Mouse (Mus musculus) lung, postnatal 0 days (tissue): Measurements from ENCODE around the gene Gm6614. TPM values are rescaled to one million over a fixed set of nuclear protein-coding genes. Genes with fewer than 3 reads are reported as not detected.

Source experiments
- ATAC-seq: fragments of 200-750 bp; cut with Nextera tagmentation; 2 replicates; pipeline ENCODE4 v1.8.0; 2017; ENCODE audit warnings: moderate library complexity
- DNase-seq: peaks from one replicate; pipeline ENCODE4 v3.0.0-alpha.2; 2016; ENCODE audit warnings: low spot score
- H3K27ac ChIP-seq: fragments of 300-500 bp; sonication (generic); 2 replicates; pipeline ENCODE4 v1.5.1; 2014; ENCODE audit warnings: antibody characterized with exemption, mild to moderate bottlenecking, low read length, mixed read lengths
- H3K27me3 ChIP-seq: fragments of 300-500 bp; sonication (generic); replicated peaks from 2 replicates; pipeline ENCODE4 v1.6.1; 2014; ENCODE audit warnings: low read length, mixed read lengths; ENCODE audit not compliant: insufficient read depth
- H3K36me3 ChIP-seq: fragments of 300-500 bp; sonication (generic); 2 replicates; pipeline ENCODE4 v1.6.1; 2014; ENCODE audit warnings: low read length, mixed read lengths; ENCODE audit not compliant: insufficient read depth
- H3K4me1 ChIP-seq: fragments of 300-500 bp; sonication (generic); 2 replicates; pipeline ENCODE4 v1.6.1; 2014; ENCODE audit warnings: antibody characterized with exemption, low read depth, low read length, mixed read lengths; ENCODE audit not compliant: insufficient read depth
- H3K4me2 ChIP-seq: fragments of 300-500 bp; sonication (generic); replicated peaks from 2 replicates; pipeline ENCODE4 v1.6.1; 2014; ENCODE audit warnings: low read depth, mild to moderate bottlenecking, low read length, moderate library complexity, mixed read lengths
- H3K4me3 ChIP-seq: fragments of 300-500 bp; sonication (generic); 2 replicates; pipeline ENCODE4 v1.5.1; 2014; ENCODE audit warnings: low read depth, low read length
- H3K9ac ChIP-seq: fragments of 300-500 bp; sonication (generic); replicated peaks from 2 replicates; pipeline ENCODE4 v1.6.1; 2014; ENCODE audit warnings: low read depth, mild to moderate bottlenecking
- H3K9me3 ChIP-seq: fragments of 300-500 bp; sonication (generic); 2 replicates; pipeline ENCODE4 v1.6.1; 2016; ENCODE audit warnings: low read length, mixed read lengths
- CTCF ChIP-seq: IDR thresholded peaks from 2 replicates; pipeline ENCODE4 v1.5.1; 2016; ENCODE audit warnings: antibody characterized with exemption, mild to moderate bottlenecking
- EP300 ChIP-seq: IDR thresholded peaks from 2 replicates; pipeline ENCODE4 v1.6.1; 2016; ENCODE audit warnings: antibody characterized with exemption, mild to moderate bottlenecking, control low read depth
- WGBS: fragments of 180-500 bp; shearing (Covaris S2); extraction: QIAGEN DNeasy Blood & Tissue Kit; methylation state at CpG from one replicate; pipeline ENCODE4 v1.1.7; 2014; 5-methylcytosine and 5-hydroxymethylcytosine counted together
- polyA plus RNA-seq: library from polyadenylated mRNA; unstranded; fragments of >200 nt; fragmentation: Nextera tagmentation; extraction: Ambion mirVana; gene quantifications from 2 replicates; pipeline ENCODE4 v1.2.1, GENCODE M21; 2015

Gm6614 gene
- polyA plus RNA-seq, 1 experiment from 2014 or later = not detected

GRCm38 (mm10) chr6:142035771-142036170 lies 24.6 kb upstream of the Gm6614 start:
- 43% methylated on average over 2 of the region's 2 CpGs for WGBS
- Histone ChIP-seq H3K4me3 (no peak overlapping the region), H3K4me2 (no peak overlapping the region), H3K27me3 (no peaks in the 10 kb centered on the region), H3K9ac (no peak overlapping the region), H3K4me1 (no peaks in the 10 kb centered on the region), H3K9me3 (no peaks in the 10 kb centered on the region), H3K27ac (no peak overlapping the region), H3K36me3 (no peaks in the 10 kb centered on the region)
- ATAC-seq (peak; percentile 90), DNase-seq (peak; percentile 74)
- TF ChIP-seq CTCF (no peak), EP300 (no peak)

- Histone ChIP-seq H3K36me3 (no peaks in the 10 kb centered on the region), H3K27ac (no peak overlapping the region), H3K9me3 (no peaks in the 10 kb centered on the region), H3K4me1 (no peaks in the 10 kb centered on the region), H3K4me3 (no peak overlapping the region), H3K27me3 (no peaks in the 10 kb centered on the region), H3K9ac (no peak overlapping the region), H3K4me2 (no peak overlapping the region)
- DNase-seq = no peak
- WGBS = 54% methylated on average over 3 of the region's 3 CpGs
- ATAC-seq = no peak
- TF ChIP-seq EP300 = no peak
- TF ChIP-seq CTCF = no peak
Observed at GRCm38 (mm10) chr6:142021671-142022070, 10.5 kb upstream of the Gm6614 start.

- Histone ChIP-seq H3K27ac (no peak overlapping the region), H3K36me3 (no peaks in the 10 kb centered on the region), H3K4me2 (no peak overlapping the region), H3K4me1 (no peaks in the 10 kb centered on the region), H3K4me3 (no peak overlapping the region), H3K27me3 (no peaks in the 10 kb centered on the region), H3K9ac (no peak overlapping the region), H3K9me3 (no peaks in the 10 kb centered on the region)
- DNase-seq = no peak
- no peak for ATAC-seq
- no peak for TF ChIP-seq CTCF
- no peak for TF ChIP-seq EP300
- 99% methylated on average over 6 of the region's 6 CpGs for WGBS
Observed at GRCm38 (mm10) chr6:141986772-141987171, 24.4 kb downstream of the Gm6614 start.

GRCm38 (mm10) chr6:141984644-141985043 lies 26.6 kb downstream of the Gm6614 start:
- H3K36me3 ChIP-seq = no peaks in the 10 kb centered on the region
- no peak for DNase-seq
- TF ChIP-seq CTCF (no peak), EP300 (no peak)
- H3K4me2 ChIP-seq = no peak overlapping the region
- no peak for ATAC-seq
- no peaks in the 10 kb centered on the region for H3K27me3 ChIP-seq
- H3K9me3 ChIP-seq = no peaks in the 10 kb centered on the region
- no peak overlapping the region for H3K9ac ChIP-seq
- H3K27ac ChIP-seq = no peak overlapping the region
- H3K4me3 ChIP-seq = no peak overlapping the region
- WGBS = 52% methylated on average over 3 of the region's 3 CpGs
- H3K4me1 ChIP-seq = no peaks in the 10 kb centered on the region

- Histone ChIP-seq H3K4me1 (no peaks in the 10 kb centered on the region), H3K4me3 (no peak overlapping the region), H3K9me3 (no peaks in the 10 kb centered on the region), H3K27ac (no peak overlapping the region), H3K9ac (no peak overlapping the region), H3K4me2 (no peak overlapping the region), H3K27me3 (no peaks in the 10 kb centered on the region), H3K36me3 (no peaks in the 10 kb centered on the region)
- DNase-seq (no peak), ATAC-seq (no peak)
- WGBS = 89% methylated on average over 1 of the region's 1 CpGs
- TF ChIP-seq CTCF (no peak), EP300 (no peak)
Observed at GRCm38 (mm10) chr6:141962420-141962819, 48.8 kb downstream of the Gm6614 start.

- H3K27ac ChIP-seq = no peak overlapping the region
- DNase-seq (no peak), ATAC-seq (no peak)
- no peaks in the 10 kb centered on the region for H3K36me3 ChIP-seq
- no peaks in the 10 kb centered on the region for H3K27me3 ChIP-seq
- no peaks in the 10 kb centered on the region for H3K4me1 ChIP-seq
- no peak for TF ChIP-seq EP300
- TF ChIP-seq CTCF = no peak
- no peaks in the 10 kb centered on the region for H3K9me3 ChIP-seq
- no peak overlapping the region for H3K4me2 ChIP-seq
- WGBS = 87% methylated on average over 3 of the region's 3 CpGs
- no peak overlapping the region for H3K4me3 ChIP-seq
- H3K9ac ChIP-seq = no peak overlapping the region
Observed at GRCm38 (mm10) chr6:141961861-141962260, 49.4 kb downstream of the Gm6614 start.

GRCm38 (mm10) chr6:141960482-141960881 lies 50.7 kb downstream of the Gm6614 start:
- no peaks in the 10 kb centered on the region for H3K9me3 ChIP-seq
- no peaks in the 10 kb centered on the region for H3K4me1 ChIP-seq
- H3K27me3 ChIP-seq = no peaks in the 10 kb centered on the region
- DNase-seq (peak; percentile 11), ATAC-seq (peak; percentile 32)
- no peak overlapping the region for H3K4me2 ChIP-seq
- H3K9ac ChIP-seq = no peak overlapping the region
- H3K36me3 ChIP-seq = no peaks in the 10 kb centered on the region
- TF ChIP-seq EP300 (no peak), CTCF (no peak)
- 32% methylated on average over 5 of the region's 5 CpGs for WGBS
- H3K4me3 ChIP-seq = no peak overlapping the region
- H3K27ac ChIP-seq = no peak overlapping the region
